Mouse (Mus musculus) T-helper 2 cell (primary cell): ENCODE measurements around the gene Ncln.

Source experiments
- in situ Hi-C: fragments of 300-600 bp; cut with MboI, MseI; formaldehyde crosslinking; loops from one replicate; pipeline ENCODE4 v1.15.1; 2025; ENCODE audit warnings: high pct_unique_total_duplicates

Gene Ncln

DNA sequence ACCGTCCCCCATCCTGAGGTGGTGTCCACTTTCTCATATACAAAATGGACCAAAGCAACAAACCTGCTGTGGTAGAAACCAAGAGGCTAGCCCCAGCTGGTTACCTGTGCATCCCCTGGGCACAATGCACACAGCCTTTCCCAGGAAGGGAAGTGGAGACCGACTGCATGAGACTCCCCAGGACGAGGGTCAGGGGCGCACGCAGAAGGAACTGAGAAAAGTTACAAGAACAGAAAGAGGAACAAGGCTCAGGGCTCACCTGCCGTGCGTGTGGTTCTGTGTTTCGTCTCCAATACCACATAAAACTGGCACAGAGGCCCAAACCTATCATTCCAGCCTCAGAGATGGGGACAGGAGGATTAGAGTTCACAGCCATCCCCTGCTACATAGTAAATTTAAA is 21.0 kb upstream of the Ncln start:
- in situ Hi-C loops, result no loop called here

GRCm38 (mm10) chr10:81513798-81514197 is 17.6 kb upstream of the Ncln start:
- in situ Hi-C loops, result no loop called here

- in situ Hi-C loops, result no loop called here
These were observed 14.1 kb upstream of the Ncln start for GRCm38 (mm10) chr10:81510246-81510810.

DNA sequence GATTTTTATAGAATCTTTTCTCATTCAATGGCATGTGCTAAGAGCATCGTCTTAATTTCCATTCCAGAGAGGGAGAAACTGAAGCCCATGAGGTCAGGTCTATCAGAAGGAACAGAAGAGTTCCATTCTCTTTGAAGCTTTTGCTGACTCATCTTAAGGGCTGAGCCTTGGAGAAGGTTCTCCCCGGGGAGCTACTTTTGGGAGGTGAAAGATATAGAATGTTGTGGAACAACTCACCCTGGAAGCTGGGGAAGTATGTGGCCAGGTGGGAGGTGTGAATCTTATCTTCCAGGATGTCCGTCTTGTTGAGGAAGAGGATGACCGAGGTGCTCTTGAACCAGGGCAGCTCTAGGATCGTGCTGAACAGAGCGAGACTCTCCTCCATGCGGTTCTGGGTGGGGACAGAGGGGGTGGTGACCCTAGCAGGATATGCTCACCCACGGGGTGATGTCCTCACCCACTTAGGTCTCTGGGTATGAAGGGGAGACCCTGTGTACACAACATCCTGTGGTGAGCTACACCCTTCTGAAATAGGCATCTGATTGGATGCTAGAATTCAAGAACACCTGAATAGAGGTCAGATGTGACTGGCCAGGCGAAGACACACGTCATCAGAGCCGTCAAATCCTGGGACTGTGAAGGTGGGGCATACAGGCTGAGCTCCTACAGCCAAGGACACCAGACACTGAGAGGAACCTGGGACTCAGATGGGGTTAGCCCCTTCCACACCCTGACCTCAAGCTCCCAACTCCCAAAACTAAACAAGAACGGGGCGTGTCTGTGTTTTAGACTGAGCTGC is 11.7 kb upstream of the Ncln start:
- in situ Hi-C loops, result no loop called here

- in situ Hi-C loops, result no loop called here
These were observed 10.9 kb upstream of the Ncln start for GRCm38 (mm10) chr10:81507095-81507494.

DNA sequence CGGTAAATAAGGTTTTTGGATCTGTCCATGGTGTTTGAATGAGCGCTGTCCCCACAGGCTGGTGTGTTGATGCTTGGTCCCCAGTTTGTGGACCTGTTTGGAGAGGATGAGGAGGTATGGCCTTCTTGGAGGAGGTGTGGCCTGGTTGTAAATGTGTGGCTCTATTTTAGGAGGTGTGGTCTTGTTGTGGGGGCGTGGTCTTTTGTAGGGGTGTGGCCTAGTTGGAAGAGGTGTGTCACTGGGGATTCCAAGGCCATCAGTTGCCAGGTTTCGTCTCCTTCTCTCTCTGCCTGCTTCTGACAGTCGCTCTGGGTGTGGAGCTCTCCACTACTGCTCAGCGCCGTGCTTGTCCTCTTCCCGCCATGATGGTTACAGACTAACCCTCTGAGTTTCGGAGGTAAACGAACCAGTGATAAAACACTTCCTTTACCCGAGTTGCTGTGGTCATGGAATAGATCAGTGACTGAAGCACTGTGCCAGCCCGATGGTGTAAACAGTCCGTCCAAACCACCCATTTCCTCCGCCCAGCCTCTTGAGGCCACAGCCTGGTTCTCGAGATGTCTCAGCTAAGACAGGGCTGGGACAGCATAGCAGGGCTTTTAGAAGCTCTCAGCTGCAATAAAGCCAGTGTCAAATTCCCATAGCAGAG is 8.9 kb upstream of the Ncln start:
- in situ Hi-C loops, result no loop called here

DNA sequence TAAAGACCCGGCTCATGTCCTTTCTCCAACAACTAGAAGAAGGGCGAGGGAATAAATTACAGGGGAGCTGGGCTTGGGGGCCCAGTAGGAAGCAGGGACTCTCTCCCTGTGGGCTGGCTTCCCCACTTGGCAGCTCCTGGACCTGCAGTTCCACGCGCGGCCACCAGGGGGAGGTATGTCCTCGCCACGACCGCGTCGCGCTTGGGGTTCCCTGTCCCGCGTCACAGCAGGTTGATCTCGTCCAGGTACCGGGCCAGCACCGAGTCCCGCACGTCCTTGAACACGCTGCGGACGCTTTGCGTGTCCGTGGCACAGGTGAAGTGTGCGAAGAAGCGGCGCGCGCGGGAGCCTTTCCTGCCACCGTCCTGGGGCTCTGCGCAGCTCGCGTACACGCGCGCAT is 6.5 kb upstream of the Ncln start:
- in situ Hi-C loops, result no loop called here

- in situ Hi-C loops, result no loop called here
These were observed 5.7 kb upstream of the Ncln start for GRCm38 (mm10) chr10:81501863-81502262.

- in situ Hi-C loops, result no loop called here
These were observed 3.8 kb upstream of the Ncln start, which contains the start of gene S1pr4 for GRCm38 (mm10) chr10:81500032-81500431. Gene S1pr4, minus strand, starts transcription at chr10:81500132.

DNA sequence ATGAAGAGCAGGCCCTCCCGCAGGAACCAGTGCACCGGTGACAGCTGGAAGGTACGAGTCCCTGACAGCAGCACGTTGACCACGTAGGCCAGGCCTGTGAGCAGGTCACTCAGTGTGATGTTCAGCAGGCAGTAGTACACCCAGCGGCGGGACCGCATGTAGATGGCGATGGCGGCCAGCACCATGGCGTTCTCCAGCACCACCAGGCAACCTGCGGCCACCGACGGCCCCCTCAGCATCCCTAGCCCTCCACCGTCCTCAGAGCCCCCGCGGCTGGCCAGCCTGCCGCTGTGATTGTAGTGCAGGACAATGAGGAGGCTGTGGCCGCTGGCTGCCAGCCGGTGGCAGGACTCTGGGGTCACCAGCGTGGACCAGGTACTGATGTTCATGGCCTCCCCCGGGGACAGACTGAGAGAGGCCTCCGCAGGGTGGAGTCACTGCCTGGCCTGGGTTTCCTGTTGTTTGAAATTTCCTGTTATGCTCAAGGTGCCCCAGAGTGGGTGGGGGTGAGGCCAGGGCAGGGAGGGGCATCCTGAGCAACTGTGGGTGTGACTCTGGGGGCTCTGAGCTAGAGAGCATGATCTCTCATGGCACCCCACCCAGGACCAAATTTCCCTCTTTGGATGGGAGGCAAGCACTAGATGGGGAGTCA is 3.2 kb upstream of the Ncln start:
- in situ Hi-C loops, result no loop called here

GRCm38 (mm10) chr10:81498316-81499249 is 2.4 kb upstream of the Ncln start:
- in situ Hi-C loops, result no loop called here

DNA sequence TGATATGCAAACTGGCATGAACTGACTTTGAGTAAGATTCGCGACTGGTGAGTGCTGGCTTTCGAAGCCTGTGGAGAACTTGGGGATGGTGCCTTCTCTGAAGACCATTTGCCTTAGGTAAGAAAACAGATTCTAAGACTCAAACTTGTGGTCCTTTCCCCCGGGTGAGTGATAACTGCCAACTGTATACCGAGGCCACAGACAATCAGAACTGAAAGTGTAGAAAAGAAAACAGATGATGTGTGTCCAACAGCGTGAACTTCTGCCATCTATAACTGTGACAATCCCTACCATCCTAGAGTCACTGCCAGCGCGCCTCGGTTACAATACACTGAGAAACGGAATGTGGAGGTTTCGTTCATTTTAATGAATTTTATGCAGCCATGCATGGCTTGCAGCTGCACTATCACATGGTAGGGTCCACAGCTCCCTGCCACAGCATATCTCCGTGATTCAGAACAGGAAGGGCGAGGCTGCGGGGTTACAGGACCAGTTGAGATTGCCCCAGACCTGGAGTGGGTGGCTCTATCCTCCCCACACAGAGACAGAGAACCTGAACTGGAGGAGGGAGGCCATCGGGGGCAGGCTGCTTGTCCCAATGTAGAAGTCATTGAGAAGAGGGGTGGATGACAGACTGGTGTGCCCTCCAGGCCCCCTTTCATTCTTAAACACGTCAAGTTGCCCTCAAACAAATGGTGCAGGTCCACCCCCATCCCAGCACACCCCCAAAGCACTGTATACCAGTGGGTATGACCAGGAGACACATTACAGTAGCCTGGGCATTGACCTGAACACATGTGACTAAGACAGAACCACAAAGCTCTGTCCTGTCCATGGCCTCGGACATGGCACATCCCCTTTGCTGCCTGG is 1.4 kb upstream of the Ncln start:
- in situ Hi-C loops, result no loop called here

GRCm38 (mm10) chr10:81496969-81497368 is 777 bp upstream of the Ncln start:
- in situ Hi-C loops, result no loop called here

DNA sequence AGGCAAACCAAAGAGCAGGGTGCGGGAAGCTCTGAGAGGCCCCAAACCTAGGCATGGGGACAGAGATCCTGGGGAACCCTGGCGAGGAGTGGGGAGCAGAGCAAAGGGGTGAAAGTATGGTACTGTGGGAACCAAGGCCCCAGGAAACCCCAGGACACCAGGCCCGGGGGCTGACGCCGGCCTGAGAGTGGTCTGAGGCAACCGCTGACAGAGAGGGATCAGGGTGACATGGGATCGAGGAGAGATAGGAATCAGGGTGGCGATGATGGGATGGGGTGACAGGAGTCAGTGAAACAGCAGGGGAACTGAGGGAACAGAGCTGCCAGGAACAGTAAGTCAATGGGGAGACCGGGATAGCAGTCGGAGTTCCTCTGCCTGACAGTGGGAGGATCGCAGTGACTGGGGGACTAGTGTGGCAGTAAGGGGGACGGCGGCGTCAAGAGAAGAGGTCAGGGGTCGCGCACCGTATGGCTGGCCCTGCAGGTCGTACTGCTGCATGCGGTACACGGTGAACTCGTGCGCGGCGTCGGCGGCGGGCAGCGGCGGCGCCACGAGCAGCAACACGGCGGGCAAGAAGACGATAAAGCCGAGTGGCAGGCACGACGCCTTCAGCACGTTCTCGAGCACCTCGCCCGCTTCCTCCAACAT is 452 bp downstream of the Ncln start:
- in situ Hi-C loops, result no loop called here

DNA sequence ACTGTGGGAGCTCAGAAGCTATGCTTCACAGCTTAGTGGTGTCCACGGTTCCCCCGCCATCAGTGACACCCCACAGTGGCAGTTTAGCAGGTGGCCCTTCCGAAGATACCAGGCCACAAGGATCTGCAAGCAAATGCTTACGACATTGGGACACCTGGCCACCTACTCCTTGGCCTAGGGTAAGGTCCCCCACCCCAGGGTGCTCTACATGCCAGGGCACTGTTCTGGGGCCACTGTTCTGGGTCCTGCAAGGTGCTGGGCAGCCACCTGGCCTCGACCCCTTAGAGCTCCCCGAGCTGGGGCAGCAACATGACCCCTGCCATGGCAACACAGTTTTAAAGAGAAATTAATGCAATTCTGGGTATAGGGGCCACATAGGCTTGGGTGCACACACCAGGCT is 1.0 kb downstream of the Ncln start:
- in situ Hi-C loops, result no loop called here

- in situ Hi-C loops, result no loop called here
These were observed 1.7 kb downstream of the Ncln start for GRCm38 (mm10) chr10:81494260-81495041.

DNA sequence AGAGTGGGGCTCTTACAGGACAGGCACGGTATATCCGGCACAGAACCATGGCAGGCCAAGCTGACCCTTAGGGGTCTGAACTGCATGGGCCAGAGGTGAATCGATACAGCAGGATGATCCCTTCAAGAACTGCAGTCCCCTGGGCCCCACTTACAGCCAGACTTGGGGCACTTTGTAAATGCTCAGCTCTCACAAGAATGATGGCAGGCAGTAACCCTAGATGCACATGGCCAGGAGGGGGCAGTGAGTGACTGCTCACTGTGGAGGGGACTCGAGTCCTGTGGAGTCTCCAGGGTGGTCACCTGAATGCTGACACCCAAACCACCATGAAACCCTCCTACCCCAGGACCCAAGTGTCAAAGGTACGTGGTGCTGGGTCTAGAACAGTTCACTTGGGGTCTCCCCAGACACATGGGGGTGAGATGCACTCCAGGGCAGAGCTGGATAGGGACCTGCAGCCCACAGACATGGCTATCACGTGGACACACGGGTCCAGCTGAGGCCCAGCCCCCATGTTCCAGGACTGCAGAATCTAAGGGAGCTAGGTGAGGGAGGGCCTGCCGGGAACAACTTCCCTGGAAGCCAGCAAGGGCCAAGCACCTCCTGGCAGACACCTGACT is 2.5 kb downstream of the Ncln start:
- in situ Hi-C loops, result no loop called here

GRCm38 (mm10) chr10:81492606-81493240 is 3.5 kb downstream of the Ncln start:
- in situ Hi-C loops, result no loop called here
